Mouse (Mus musculus) spleen, adult 18-20 months (tissue): ENCODE results near the gene Ercc1.

ENCODE experiments used
- DNase-seq, 2 experiments: peaks; one replicate each; pipeline ENCODE4 v3.0.0; 2022; ENCODE audit warnings: mixed read lengths in 2 of 2

Gene Ercc1

DNA sequence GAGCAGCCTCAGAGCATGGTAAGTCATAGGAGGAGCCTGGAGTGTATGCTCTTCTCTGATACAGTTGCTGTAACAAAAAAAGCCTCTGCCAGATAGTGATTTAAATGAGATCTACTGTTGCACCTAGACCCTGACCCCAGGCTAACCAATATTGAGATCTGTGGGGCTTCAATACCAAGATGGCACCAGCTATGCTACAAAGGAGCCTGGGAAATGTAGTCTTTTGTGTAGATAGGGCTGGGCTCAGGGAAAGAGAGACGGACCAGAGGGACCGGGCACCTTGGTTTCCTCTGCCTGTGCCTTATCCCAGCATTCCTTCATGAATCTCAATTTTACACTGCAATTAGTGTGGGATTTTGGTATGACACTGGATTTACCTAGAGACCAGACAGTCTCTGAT is 28.8 kb downstream of the Ercc1 start:
- DNase-seq: no peak

DNA sequence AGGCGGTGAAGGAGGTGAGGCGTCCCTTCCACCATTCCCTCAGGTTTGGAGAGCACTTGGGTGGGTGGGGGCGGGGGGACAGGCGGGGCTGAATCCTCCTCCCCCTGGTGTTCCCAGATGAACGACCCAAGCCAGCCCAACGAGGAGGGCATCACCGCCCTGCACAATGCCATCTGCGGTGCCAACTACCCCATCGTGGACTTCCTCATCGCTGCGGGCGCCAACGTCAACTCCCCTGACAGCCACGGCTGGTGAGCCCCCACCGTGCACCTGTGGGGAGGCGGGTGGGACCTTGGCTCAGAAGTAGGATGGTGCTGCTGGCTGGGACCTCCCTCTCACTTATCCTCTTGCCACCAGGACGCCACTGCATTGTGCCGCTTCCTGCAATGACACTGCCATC is 30.8 kb downstream of the Ercc1 start:
- no peak for DNase-seq

DNA sequence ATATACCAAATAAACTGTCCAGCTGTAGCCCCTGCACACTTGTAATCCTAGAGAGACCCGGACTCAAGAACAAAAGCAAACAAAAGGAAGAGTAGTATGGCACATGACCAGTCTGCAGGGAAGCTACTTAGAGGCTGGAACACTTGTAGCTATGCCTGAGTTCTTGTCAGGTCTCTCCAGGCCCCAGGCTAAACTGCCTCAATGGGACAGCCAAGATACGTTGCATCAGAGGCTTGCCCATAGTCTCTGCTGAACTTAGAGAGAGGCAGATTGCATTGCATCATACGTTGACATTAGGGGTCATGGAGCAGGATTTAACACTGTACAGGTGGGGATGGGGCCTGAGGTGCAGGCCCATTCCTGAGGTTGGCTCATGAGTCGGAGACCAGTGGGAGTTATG is 31.4 kb downstream of the Ercc1 start:
- DNase-seq: no peak

DNA sequence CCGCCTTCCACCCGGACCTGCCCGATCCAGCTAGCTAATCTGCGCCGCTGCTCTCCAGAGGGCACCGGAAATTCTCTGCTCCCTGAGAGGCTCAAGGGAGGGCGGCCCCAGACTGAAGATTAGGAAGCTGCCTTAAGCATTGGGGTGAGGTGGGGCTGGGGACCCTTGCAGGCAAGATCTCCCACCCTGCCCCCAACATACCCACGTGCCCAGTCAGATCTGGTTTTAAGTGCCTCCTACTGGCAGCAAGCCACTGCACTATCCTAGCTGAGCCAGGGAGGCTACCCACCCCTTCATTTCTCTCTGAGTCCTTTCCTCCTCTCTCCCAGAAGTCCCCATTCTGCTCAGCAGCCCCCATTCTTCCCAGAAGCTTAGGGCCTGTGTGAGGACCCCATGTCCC is 33.5 kb downstream of the Ercc1 start:
- no peak for DNase-seq

DNA sequence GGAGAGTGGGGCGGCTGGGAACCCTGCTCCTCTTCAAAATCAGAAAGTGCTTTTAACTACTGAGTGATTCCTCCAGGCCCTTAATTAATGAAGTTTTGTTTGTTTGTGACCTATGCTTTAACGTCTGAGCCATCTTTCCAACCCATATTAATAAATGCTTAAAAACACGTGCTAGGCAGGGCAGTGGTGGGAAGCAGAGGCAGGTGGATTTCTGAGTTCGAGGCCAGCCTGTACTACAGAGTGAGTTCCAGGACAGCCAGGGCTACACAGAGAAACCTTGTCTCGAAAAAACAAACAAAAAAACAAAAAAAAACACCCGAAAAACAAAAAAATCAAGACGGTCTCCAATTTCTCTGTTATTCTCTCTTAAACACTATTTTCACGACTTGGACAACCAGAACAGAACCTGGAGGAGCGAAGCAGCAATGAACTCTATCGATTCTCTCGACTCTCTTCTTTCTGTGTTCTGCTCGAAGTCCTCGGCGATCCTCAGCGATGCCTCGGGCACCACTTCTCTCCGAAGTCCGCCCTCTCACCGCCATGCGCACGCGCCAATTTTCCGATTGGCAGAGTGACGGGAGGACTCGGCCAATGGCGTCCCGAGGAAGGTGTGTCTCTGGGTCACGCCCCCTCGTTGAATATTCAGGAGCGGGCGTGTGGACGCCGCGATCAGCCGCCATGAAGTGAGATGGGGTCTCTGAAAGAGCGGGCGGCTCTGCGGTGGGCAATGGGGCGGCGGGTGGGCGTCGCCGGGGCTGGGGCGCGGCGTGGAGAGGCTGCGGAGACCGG is 37.0 kb downstream of the Ercc1 start, which contains the start of gene Ercc2:
Gene Ercc2 (plus strand): TSS at position 634 of the 789 bp plus-strand sequence.
- DNase-seq: peak; percentile 96

DNA sequence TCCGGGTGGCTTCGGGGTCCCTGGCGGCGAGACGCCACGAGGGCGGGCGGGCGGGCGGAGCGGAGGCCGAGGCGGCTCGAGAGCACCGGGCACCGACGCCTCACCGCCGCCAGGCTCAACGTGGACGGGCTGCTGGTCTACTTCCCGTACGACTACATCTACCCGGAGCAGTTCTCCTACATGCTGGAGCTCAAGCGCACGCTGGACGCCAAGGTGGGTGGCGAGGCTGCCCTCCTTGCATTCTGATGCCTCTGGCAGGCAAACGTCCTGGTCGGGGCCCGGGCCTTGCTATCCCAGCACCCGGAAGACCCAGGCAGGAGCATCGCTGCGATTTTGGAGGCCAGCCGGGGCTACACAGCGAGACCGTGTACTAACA is 37.6 kb downstream of the Ercc1 start:
- peak in 1 of 2 experiments; percentile 48 for DNase-seq

DNA sequence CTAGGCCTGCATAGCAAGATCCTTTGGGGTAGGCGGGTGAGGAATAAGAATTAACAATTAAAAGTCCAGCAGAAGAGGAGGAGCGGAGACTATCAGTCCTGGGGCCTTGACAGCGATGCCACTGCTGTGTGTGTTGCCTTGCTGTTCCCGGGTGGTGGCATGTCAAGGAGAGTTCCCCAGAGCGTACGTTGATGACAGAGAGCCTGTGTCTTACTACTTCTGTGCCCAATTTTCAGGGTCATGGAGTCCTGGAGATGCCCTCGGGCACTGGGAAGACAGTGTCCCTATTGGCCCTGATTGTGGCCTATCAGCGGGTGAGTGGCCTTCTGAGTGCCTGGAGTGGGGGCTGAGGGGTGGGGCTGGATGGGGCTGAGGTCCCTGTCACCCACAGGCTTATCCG is 39.1 kb downstream of the Ercc1 start:
- no peak for DNase-seq

DNA sequence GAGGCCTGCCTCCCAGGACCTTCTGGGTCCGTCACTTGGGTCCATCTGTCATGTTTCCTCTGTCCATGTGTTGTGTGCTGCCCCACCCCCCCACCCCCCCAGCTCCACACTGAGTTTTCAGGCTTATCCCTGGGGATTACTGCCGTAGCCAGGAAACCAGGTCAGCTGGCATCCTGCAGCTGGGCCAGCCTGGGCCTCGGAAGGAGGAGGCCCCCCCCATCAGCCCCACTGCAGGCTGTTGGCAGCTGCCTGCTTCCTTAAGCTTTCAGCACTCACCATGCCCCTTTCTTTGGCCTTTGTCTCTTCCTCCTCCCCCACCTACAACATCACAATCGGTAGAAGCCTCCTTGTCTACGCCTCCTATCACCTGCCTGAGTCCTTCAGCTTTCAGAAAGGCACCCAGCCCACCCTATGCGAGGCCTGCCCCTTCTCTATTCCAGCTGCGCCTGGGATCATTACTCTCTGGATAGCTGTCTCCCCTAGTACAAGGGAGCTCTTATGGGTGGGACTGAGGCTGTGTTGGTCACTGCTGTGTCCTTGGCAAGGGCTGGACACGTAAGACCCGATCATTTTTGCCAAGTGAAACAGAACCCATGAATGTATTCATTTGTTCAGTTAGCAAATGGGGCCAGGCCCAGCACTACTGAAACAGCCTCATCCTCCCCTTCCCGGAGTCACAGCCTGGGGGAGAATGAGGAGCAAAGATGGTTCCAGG is 44.3 kb downstream of the Ercc1 start:
- no peak for DNase-seq

DNA sequence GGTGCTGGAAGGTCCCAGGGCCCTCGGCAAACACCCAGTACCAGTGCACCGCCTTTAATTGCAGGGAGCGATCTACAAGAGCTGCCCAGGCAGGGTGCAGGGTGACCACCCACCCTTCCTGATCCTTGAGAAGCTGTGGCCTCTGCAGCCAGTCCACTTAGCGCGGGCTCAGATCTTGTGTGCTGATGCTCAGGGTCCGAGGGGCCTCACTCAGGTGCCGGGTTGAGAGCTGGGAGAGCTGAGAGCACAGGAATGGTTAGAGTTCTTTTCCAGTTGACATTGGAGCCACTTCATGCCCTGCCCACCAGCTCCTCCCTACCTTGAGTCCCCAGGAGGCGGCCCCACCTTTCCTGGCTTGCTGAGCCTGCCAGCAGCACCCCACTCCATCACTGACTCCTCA is 49.9 kb downstream of the Ercc1 start:
- DNase-seq: no peak

DNA sequence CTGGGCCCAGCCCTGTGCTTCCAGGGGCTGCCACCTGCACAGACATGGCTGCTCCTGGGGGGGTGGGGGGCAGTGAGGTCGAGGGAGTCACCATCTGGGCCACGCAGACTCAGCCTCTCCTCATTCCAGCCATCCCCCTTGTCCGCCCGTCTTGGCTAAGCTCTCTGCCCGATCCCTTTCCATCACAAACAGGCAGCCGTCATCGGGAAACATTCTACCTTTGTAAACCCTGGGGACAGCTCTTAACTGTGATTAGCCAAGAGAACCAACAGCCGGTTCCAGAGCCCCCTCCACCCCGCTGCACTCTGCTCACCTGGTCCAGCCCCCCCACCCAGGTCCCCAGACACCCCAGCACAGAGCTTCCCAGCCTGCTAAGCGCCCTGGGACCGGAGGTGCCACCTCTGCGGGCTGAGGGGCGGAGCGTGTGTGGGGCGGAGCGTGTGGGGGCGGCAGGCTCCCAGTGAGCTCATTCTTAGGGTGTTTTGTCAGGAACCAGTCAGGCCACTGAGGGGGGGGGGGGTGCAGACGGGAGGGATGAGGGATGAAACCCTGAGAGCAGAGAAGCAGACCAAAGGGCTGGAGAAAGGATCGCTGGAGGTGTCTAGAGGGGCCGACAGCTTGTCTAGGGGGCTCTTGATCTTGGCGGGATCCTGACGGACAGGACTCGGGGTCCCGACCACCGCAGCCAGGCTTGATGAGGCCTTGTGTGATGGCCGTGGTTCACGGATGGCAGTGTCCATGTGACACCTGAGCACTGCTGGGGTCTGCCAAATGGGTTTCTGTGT is 55.1 kb downstream of the Ercc1 start:
- peak in 1 of 2 experiments; percentile 48 for DNase-seq

DNA sequence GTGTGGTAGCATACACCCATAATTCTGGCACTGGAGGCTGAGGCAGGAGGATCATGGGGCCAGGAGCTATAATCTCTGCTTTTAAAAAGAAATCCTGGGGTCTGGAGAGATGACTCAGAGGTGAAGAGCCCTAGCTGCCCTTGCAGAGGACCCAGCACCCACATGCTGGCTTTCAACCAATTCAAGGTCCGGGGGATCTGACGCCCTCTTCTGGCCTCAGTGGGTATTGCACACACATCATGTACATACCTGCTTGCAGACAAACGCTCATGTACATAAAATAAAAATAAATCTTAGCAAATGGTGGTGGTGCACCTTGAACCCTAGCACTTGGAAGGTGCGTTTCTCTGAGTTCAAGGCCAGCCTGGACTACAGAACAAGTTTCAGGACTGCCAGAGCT is 56.4 kb downstream of the Ercc1 start:
- no peak for DNase-seq

DNA sequence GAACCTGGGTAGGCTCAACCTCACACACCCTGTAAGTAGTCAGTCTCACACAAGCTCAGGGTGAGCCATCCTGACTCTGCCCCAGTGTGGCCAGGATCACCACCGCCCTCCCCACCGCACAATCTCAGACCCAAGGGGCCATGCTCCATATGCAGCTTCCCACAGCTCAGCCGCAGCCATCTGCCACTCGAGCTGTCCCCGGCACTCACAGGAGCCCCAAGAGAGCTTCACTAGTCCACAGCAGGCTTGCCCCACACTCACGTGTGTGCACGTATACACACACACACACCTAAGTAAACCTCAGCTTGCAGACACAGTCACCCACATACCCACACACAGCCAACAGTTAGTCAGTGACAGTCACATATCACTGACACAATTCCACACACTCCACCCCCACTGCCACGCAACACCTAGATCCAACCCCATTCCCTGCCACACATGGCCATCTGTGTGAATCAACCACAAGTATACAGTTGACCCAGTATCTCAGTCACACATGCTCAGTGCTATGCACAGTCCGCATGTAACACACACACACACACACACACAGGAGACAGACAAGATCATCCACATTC is 58.0 kb downstream of the Ercc1 start:
- DNase-seq: no peak

DNA sequence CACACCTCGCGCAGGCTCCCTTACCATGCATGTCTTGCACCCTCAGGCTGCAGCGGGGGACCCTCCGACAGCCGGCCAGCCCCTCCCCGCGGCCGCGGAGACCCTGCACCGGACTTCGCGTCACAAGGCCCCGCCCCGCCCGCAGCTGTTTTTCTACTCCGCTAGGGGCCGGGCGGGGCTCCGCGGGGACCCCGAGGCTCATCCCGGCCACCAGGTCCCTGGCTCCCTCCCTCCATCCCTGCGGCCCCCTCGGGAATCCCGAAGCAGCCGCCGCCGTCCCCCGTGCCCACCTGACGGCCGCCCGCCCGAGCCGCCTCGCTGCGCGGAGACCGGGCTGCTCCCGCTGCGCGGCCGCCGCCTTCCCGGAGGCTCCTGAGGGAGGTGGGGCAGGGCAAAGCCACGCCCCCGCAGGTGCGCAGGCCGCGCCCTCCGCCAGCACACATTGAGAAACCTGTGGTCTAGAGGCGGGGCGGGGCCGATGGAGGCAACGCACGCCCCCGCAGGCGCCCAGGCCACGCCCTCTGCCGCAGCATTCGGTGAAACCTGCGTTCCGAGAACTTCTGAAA is 59.2 kb downstream of the Ercc1 start, which contains the start of gene Klc3:
Gene Klc3 (minus strand): TSS at position 374 of the 566 bp plus-strand sequence.
- peak; percentile 72 to 80 for DNase-seq

DNA sequence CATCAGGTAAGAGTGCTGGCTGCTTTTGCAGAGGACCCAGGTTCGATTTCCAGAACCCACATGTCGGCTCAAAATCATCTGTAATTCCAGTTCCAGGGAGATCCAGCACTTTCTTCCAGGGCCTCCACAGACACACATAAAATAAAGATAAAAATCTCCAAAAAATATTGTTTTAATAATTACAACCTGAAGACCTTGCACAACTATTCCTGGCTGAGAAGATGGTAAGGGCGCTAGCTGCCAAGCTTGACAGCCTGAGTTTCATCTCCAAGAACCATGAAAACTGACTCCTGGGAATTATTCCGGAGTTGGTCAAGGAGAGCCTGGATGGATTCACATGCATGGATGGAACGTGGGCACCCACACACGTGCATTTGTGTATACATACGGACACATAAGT is 59.9 kb downstream of the Ercc1 start, which contains the start of gene Ckm:
Gene Ckm (plus strand): TSS at position 301 of the 400 bp plus-strand sequence.
- no peak for DNase-seq

DNA sequence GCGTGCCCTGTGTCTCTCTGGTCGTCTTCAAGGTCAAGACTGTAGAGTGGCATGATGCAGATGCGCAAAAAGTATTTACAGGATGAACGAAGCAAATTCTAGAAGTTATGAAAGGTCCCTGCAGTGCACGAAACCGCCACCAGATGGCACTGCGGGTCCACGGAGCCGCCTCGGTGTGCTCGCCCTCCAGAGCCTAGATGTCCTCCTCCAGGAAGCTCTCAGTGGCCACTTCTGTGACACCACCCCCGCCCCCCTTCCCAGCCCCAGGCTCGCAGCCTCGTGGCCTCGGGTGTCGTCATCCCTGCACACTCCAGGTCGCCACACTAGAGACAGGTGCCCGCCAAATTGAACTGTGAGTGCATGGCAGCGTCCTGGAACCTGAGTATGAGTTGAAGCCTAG is 60.8 kb downstream of the Ercc1 start:
- DNase-seq: peak; percentile 61 to 90
